Mouse (Mus musculus): ENCODE results near the gene Faf2.

- TF ChIP-seq TAL1 (IDR thresholded peaks at IDR 0.05; ENCODE audit: low read length) (no peak), GATA1 (IDR thresholded peaks at IDR 0.05; ENCODE audit: low read length) (peak; percentile 31)
Measured at GRCm38 (mm10) chr13:54681291-54681690, 59.7 kb downstream of the Faf2 start.

Data from erythroblast, embryonic 14.5 days (primary cell).